Mouse (Mus musculus) forebrain, embryonic 16.5 days (tissue): ENCODE data around the gene Slc38a9. TPM values are rescaled to one million over a fixed set of nuclear protein-coding genes. Genes with fewer than 3 reads are reported as not detected.

Experiments
- ATAC-seq: fragments of 200-750 bp; cut with Nextera tagmentation; 2 replicates; pipeline ENCODE4 v1.8.0; 2017; ENCODE audit warnings: mild to moderate bottlenecking, moderate library complexity
- H3K27ac ChIP-seq: fragments of 300-500 bp; sonication (generic); 2 replicates; pipeline ENCODE4 v1.5.1; 2014; ENCODE audit warnings: low read length, control low read depth
- H3K27me3 ChIP-seq: fragments of 300-500 bp; sonication (generic); replicated peaks from 2 replicates; pipeline ENCODE4 v1.6.1; 2014; ENCODE audit warnings: low read length; ENCODE audit not compliant: control insufficient read depth, insufficient read depth
- H3K36me3 ChIP-seq: fragments of 300-500 bp; sonication (generic); 2 replicates; pipeline ENCODE4 v1.6.1; 2014; ENCODE audit not compliant: control insufficient read depth, insufficient read depth
- H3K4me1 ChIP-seq: fragments of 300-500 bp; sonication (generic); replicated peaks from 2 replicates; pipeline ENCODE4 v1.6.1; 2014; ENCODE audit warnings: low read length; ENCODE audit not compliant: control insufficient read depth, insufficient read depth
- H3K4me2 ChIP-seq: fragments of 300-500 bp; sonication (generic); 2 replicates; pipeline ENCODE4 v1.6.1; 2014; ENCODE audit warnings: mild to moderate bottlenecking, low read length, control low read depth
- H3K4me3 ChIP-seq: fragments of 300-500 bp; sonication (generic); replicated peaks from 2 replicates; pipeline ENCODE4 v1.5.1; 2014; ENCODE audit warnings: mild to moderate bottlenecking, low read length, control low read depth
- H3K9ac ChIP-seq: fragments of 300-500 bp; sonication (generic); replicated peaks from 2 replicates; pipeline ENCODE4 v1.6.1; 2014; ENCODE audit warnings: low read depth, low read length, control low read depth
- H3K9me3 ChIP-seq: fragments of 300-500 bp; sonication (generic); 2 replicates; pipeline ENCODE4 v1.6.1; 2016; ENCODE audit warnings: low read length; ENCODE audit not compliant: control insufficient read depth
- WGBS: fragments of 180-500 bp; shearing (Covaris S2); extraction: QIAGEN DNeasy Blood & Tissue Kit; methylation state at CpG from one replicate; pipeline ENCODE4 v1.1.7; 2014; 5-methylcytosine and 5-hydroxymethylcytosine counted together
- polyA plus RNA-seq: library from polyadenylated mRNA; unstranded; fragments of >200 nt; fragmentation: Nextera tagmentation; extraction: Ambion mirVana; gene quantifications from 2 replicates; pipeline ENCODE4 v1.2.1, GENCODE M21; 2015

Gene Slc38a9
- polyA plus RNA-seq, 1 experiment from 2014 or later, result 28.7 TPM

DNA sequence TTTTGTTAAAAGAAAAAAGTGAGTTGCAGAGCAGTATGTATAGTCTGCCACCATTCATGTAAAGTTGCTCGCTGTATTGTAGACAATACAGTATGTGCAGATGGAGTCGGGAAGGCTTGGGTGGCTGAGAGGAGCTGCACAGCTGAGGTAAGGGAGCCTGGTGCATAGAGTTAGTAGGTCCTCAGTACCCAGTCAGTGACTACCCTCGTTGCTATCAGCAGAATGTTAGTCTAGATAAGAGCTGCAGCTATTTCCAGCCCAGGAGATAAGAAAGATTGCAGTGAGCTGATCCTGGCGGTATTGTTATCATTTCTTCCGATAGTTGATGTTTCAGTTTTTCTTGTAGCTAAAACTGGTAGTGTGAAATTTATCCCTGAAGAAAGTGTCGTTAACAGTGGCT, 12.2 kb downstream of the Slc38a9 start:
- Histone ChIP-seq H3K36me3 (peaks cover 3% of the 10 kb centered on the region), H3K9me3 (no peaks in the 10 kb centered on the region), H3K27ac (no peak overlapping the region), H3K4me1 (peaks cover 4% of the 10 kb centered on the region; the same call in 1 of the 2 replicates), H3K27me3 (no peaks in the 10 kb centered on the region), H3K4me2 (no peak overlapping the region), H3K9ac (no peak overlapping the region), H3K4me3 (no peak overlapping the region)
- no peak for ATAC-seq
- WGBS, result 91% methylated on average over 6 of the region's 6 CpGs

DNA sequence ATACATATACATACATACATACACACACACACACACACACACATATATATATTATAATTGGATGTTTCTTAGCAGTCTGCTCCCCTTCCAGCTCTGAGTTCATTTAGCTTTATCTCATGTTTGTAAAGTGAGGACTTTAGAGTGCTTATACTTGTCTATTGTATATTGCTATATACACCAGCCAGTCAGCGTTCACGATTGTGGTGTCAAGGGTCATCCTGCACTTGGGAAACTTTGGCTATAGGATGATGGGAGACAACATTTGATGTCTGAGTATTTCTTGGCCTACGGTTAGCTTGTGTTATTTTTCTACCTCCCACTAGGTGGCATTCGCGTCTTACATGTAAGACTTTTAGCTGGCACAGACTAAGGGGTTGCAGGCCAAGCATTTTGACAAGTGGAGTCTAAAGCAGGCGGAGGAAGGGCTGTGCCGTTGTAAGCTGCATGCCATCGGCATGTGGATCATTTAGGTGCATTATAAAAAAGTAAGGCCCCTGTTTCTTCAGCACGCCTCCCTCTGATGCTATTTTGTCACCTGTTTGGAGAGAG, 13.4 kb downstream of the Slc38a9 start:
- WGBS, result 6% methylated on average over 9 of the region's 9 CpGs

GRCm38 (mm10) chr13:112678154-112678553, 17.6 kb downstream of the Slc38a9 start:
- WGBS, result 91% methylated on average over 4 of the region's 4 CpGs
- no peak for ATAC-seq
- no peaks in the 10 kb centered on the region; the same call in 1 of the 2 replicates for H3K36me3 ChIP-seq
- no peak overlapping the region for H3K9ac ChIP-seq
- H3K4me1 ChIP-seq, result peaks cover 4% of the 10 kb centered on the region; the same call in 1 of the 2 replicates
- H3K4me3 ChIP-seq, result no peak overlapping the region
- H3K27me3 ChIP-seq, result no peaks in the 10 kb centered on the region
- H3K9me3 ChIP-seq, result no peaks in the 10 kb centered on the region
- no peak overlapping the region for H3K27ac ChIP-seq
- H3K4me2 ChIP-seq, result no peak overlapping the region

More for the DNA sequence above, 13.4 kb downstream of the Slc38a9 start:
- Histone ChIP-seq H3K4me3 (no peak overlapping the region), H3K4me1 (peaks cover 4% of the 10 kb centered on the region; the same call in 1 of the 2 replicates), H3K9me3 (no peaks in the 10 kb centered on the region), H3K27ac (no peak overlapping the region), H3K4me2 (no peak overlapping the region), H3K27me3 (no peaks in the 10 kb centered on the region), H3K9ac (no peak overlapping the region), H3K36me3 (peaks cover 3% of the 10 kb centered on the region)
- peak; percentile 95 for ATAC-seq

DNA sequence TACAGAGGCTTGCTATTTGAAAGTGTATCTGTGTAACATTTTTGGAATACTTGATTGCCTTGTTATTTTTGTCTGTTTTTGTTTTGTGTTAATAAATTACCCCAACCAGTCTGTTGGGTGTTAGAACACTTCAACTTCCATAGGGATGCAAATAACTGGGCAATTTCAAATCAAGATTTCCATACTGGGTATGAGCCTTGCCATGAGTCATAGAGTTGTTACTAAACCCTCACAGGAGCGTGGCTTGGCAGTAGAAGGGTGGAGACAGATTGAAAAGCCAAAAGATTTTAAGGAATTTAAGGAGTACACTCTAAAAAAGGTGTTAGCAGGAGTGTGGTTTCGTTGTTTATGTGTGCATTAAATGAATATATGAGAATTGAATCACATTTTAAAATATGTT, 22.8 kb downstream of the Slc38a9 start:
- H3K4me1 ChIP-seq, result no peaks in the 10 kb centered on the region
- H3K27ac ChIP-seq, result no peak overlapping the region
- H3K27me3 ChIP-seq, result no peaks in the 10 kb centered on the region
- WGBS, result 69% methylated on average over 2 of the region's 2 CpGs
- H3K4me3 ChIP-seq, result no peak overlapping the region
- no peak overlapping the region for H3K9ac ChIP-seq
- H3K9me3 ChIP-seq, result no peaks in the 10 kb centered on the region
- H3K36me3 ChIP-seq, result 0 out of 2 replicates have a peak, but pooled peaks cover 3% of the 10 kb centered on the region
- H3K4me2 ChIP-seq, result no peak overlapping the region
- no peak for ATAC-seq

DNA sequence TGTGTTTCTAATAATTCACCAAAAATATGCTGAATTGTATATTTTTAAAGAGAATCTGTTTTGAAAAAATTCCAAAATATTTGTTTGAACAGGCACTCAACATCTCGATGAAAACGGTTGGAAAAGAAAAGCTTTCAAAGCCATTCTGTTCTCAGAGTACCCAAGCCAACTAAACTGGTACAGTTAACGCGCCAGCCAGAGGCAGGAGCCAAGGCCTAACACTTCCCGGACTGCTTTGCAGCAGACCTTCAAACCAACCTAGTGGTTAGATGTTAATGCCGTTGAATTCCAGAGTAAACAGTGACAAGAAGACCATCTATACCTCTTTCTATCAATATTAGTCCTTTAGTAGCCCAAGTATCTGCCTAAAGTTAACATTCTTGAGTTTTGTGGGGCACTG, 23.4 kb downstream of the Slc38a9 start:
- Histone ChIP-seq H3K4me2 (no peak overlapping the region), H3K36me3 (0 out of 2 replicates have a peak, but pooled peaks cover 3% of the 10 kb centered on the region), H3K4me1 (no peaks in the 10 kb centered on the region), H3K4me3 (no peak overlapping the region), H3K9ac (no peak overlapping the region), H3K9me3 (no peaks in the 10 kb centered on the region), H3K27me3 (no peaks in the 10 kb centered on the region), H3K27ac (no peak overlapping the region)
- no peak for ATAC-seq
- WGBS, result 80% methylated on average over 6 of the region's 6 CpGs

DNA sequence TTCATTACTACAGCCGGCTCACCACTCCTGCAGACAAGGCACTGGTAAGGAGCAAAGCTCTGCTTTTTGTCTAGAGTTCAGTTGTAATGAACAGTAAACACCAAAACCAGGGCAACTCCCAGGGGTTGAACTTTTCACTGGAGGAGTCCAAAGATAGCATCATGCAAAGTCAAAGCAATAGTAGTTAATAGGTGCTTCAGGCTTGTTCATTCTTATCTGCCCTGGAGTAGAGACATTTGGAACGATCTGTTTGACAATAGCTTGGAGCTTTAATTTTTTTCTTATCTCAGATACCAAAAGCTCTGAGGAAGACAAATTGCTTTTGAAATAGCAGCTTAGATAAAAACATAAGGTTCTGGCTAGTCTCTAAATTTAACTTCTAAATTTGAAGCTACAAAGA, 25.6 kb downstream of the Slc38a9 start:
- H3K9me3 ChIP-seq, result no peaks in the 10 kb centered on the region
- WGBS, result 77% methylated on average over 2 of the region's 2 CpGs
- no peaks in the 10 kb centered on the region for H3K4me1 ChIP-seq
- no peak overlapping the region for H3K27ac ChIP-seq
- H3K9ac ChIP-seq, result no peak overlapping the region
- H3K4me2 ChIP-seq, result no peak overlapping the region
- no peaks in the 10 kb centered on the region for H3K27me3 ChIP-seq
- H3K4me3 ChIP-seq, result no peak overlapping the region
- ATAC-seq, result no peak
- 0 out of 2 replicates have a peak, but pooled peaks cover 3% of the 10 kb centered on the region for H3K36me3 ChIP-seq

DNA sequence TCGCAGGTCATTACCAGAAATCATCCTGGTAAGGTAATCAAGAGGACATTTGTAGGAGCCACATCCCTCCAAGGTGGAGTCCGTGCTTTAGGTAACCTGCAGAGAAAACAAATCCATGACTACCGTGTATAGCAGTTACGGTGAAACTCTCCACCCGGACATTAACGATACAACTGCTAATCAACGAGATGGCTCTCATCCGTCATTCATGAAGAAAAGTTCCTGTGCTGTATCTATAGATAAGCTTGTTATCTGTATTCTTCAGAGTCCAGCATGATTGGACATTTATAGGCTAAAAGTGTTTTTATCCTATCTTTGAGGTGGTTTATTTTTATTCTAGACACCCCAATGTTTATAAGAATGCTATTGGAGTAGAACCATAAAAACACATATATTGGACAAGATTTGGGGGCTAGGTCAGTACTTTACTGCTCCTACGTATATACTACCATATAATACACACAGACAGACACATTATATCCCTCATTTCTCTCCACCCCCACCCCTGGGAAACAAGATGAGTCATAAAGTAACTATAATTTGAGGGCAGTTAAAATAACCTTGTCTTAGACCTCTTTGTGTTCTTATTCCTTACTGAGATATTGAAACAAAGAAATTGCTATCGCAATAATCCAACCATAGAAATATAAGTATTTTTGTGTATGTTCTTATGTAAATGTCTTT, 32.5 kb downstream of the Slc38a9 start:
- Histone ChIP-seq H3K9me3 (peaks cover 5% of the 10 kb centered on the region; the same call in 1 of the 2 replicates), H3K9ac (no peak overlapping the region), H3K27ac (no peak overlapping the region), H3K27me3 (no peaks in the 10 kb centered on the region), H3K4me1 (no peaks in the 10 kb centered on the region), H3K4me3 (no peak overlapping the region), H3K4me2 (no peak overlapping the region), H3K36me3 (peaks cover 13% of the 10 kb centered on the region)
- no peak for ATAC-seq
- WGBS, result 95% methylated on average over 10 of the region's 10 CpGs

GRCm38 (mm10) chr13:112695526-112696240, 35.1 kb downstream of the Slc38a9 start:
- ATAC-seq, result peak; percentile 33; the same call in 1 of the 2 replicates
- Histone ChIP-seq H3K27ac (no peak overlapping the region), H3K9ac (no peak overlapping the region), H3K4me1 (no peaks in the 10 kb centered on the region), H3K36me3 (peaks cover 25% of the 10 kb centered on the region), H3K9me3 (peaks cover 5% of the 10 kb centered on the region; the same call in 1 of the 2 replicates), H3K4me3 (no peak overlapping the region), H3K27me3 (no peaks in the 10 kb centered on the region), H3K4me2 (no peak overlapping the region)
- WGBS, result 95% methylated on average over 8 of the region's 8 CpGs

DNA sequence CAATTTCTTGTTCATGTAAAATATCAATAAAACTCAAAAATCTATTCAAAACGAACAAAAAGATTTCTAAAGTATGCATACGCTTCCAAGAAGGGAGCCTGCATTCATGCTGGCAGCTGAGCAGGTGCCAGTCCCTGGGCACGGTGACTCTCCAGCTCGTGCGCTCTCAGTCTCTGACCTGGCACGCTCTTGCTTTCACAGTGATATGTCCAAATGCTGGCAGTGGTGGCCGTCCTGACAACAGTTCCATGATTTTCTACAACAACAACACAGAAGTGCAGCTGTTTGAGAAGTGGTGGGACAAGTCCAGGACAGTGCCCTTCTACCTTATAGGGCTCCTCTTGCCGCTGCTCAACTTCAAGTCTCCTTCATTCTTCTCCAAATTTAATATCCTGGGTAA, 40.7 kb downstream of the Slc38a9 start:
- Histone ChIP-seq H3K27ac (no peak overlapping the region), H3K27me3 (no peaks in the 10 kb centered on the region), H3K4me2 (no peak overlapping the region), H3K9ac (no peak overlapping the region), H3K9me3 (no peaks in the 10 kb centered on the region), H3K36me3 (peaks cover 18% of the 10 kb centered on the region), H3K4me1 (no peaks in the 10 kb centered on the region), H3K4me3 (no peak overlapping the region)
- WGBS, result 85% methylated on average over 8 of the region's 8 CpGs
- ATAC-seq, result no peak
